Mouse (Mus musculus) limb, embryonic 12.5 days (tissue): ENCODE measurements around the gene Kazn. TPM values are rescaled to one million over a fixed set of nuclear protein-coding genes. Genes with fewer than 3 reads are reported as not detected.
A peak's percentile ranks its signal among the peaks of the same experiment; 100 is the strongest.

Experiments used
- ATAC-seq: fragments of 200-750 bp; cut with Nextera tagmentation; 2 replicates; pipeline ENCODE4 v1.8.0; 2017; ENCODE audit warnings: low read depth, moderate TSS enrichment; ENCODE audit not compliant: insufficient number of reproducible peaks, insufficient read depth, low FRiP score, low TSS enrichment
- H3K27ac ChIP-seq: fragments of 300-500 bp; sonication (generic); 2 replicates; pipeline ENCODE4 v1.5.1; 2016; ENCODE audit warnings: mild to moderate bottlenecking, moderate library complexity
- H3K27me3 ChIP-seq: fragments of 300-500 bp; sonication (generic); 2 replicates; pipeline ENCODE4 v1.6.1; 2016; ENCODE audit warnings: mild to moderate bottlenecking, moderate library complexity
- H3K36me3 ChIP-seq: fragments of 300-500 bp; sonication (generic); 2 replicates; pipeline ENCODE4 v1.6.1; 2016; ENCODE audit warnings: mild to moderate bottlenecking, moderate library complexity
- H3K4me1 ChIP-seq: fragments of 300-500 bp; sonication (generic); replicated peaks from 2 replicates; pipeline ENCODE4 v1.6.1; 2016
- H3K4me2 ChIP-seq: fragments of 300-500 bp; sonication (generic); 2 replicates; pipeline ENCODE4 v1.6.1; 2016; ENCODE audit warnings: mild to moderate bottlenecking, moderate library complexity
- H3K4me3 ChIP-seq: fragments of 300-500 bp; sonication (generic); replicated peaks from 2 replicates; pipeline ENCODE4 v1.5.1; 2016; ENCODE audit warnings: mild to moderate bottlenecking
- H3K9ac ChIP-seq: fragments of 300-500 bp; sonication (generic); replicated peaks from 2 replicates; pipeline ENCODE4 v1.6.1; 2016; ENCODE audit warnings: mild to moderate bottlenecking, moderate library complexity
- H3K9me3 ChIP-seq: fragments of 300-500 bp; sonication (generic); 2 replicates; pipeline ENCODE4 v1.6.1; 2016; ENCODE audit warnings: mild to moderate bottlenecking, moderate library complexity
- WGBS: fragments of 180-500 bp; shearing (Covaris S2); methylation state at CpG from one replicate; pipeline ENCODE4 v1.1.7; 2016; 5-methylcytosine and 5-hydroxymethylcytosine counted together
- polyA plus RNA-seq: library from polyadenylated mRNA; unstranded; fragments of >200 nt; fragmentation: Nextera tagmentation; extraction: Ambion mirVana; gene quantifications from 2 replicates; pipeline ENCODE4 v1.2.1, GENCODE M21; 2016

Kazn gene
- polyA plus RNA-seq, 1 experiment from 2014 or later, result 13.7 TPM

GRCm38 (mm10) chr4:142264335-142264734 is 25.1 kb upstream of the Kazn start:
- peaks cover 8% of the 10 kb centered on the region; the same call in 1 of the 2 replicates for H3K9me3 ChIP-seq
- peaks cover 7% of the 10 kb centered on the region; the same call in 1 of the 2 replicates for H3K4me1 ChIP-seq
- no peak overlapping the region for H3K4me3 ChIP-seq
- no peak overlapping the region for H3K9ac ChIP-seq
- H3K27me3 ChIP-seq, result no peaks in the 10 kb centered on the region
- WGBS, result 63% methylated on average over 7 of the region's 7 CpGs
- no peaks in the 10 kb centered on the region for H3K36me3 ChIP-seq
- 0 out of 2 replicates have a peak, but pooled peaks have one; percentile 20 for ATAC-seq
- H3K4me2 ChIP-seq, result no peak overlapping the region
- no peak overlapping the region for H3K27ac ChIP-seq

- Histone ChIP-seq H3K36me3 (no peaks in the 10 kb centered on the region), H3K4me2 (no peak overlapping the region), H3K4me1 (peaks cover 7% of the 10 kb centered on the region; the same call in 1 of the 2 replicates), H3K27me3 (no peaks in the 10 kb centered on the region), H3K9ac (no peak overlapping the region), H3K27ac (no peak overlapping the region), H3K4me3 (no peak overlapping the region), H3K9me3 (no peaks in the 10 kb centered on the region)
- no peak for ATAC-seq
- WGBS, result 76% methylated on average over 4 of the region's 4 CpGs
Measured at GRCm38 (mm10) chr4:142261725-142262124, 22.5 kb upstream of the Kazn start.

GRCm38 (mm10) chr4:142258730-142259129 is 19.5 kb upstream of the Kazn start:
- ATAC-seq, result no peak
- Histone ChIP-seq H3K4me1 (peaks cover 2% of the 10 kb centered on the region; the same call in 1 of the 2 replicates), H3K36me3 (no peaks in the 10 kb centered on the region), H3K27ac (no peak overlapping the region), H3K9ac (no peak overlapping the region), H3K4me3 (no peak overlapping the region), H3K27me3 (no peaks in the 10 kb centered on the region), H3K9me3 (peaks cover 3% of the 10 kb centered on the region; the same call in 1 of the 2 replicates), H3K4me2 (no peak overlapping the region)
- whole genome bisulfite sequencing, result 91% methylated on average over 10 of the region's 10 CpGs

DNA sequence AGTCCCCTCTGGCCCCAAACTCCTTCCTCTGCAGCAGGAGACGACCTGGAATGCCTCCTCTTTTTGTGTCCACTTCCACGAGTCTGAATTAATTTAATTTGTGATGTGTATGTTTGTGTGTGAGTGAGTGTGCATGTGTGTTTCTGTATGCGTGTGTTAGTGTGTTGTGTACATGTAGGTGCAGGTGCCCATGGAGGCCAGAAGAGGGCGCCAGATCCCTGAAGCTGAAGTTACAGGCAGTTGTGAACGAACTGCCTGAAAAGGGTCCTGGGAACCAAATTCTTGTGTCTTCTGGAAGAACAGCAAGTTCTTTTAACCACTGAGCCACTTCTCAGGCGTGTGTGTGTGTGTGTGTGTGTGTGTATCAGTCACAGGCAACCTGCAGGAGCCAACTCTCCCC is 14.9 kb upstream of the Kazn start:
- H3K9ac ChIP-seq, result no peak overlapping the region
- WGBS, result 72% methylated on average over 6 of the region's 6 CpGs
- no peak overlapping the region for H3K4me2 ChIP-seq
- peaks cover 20% of the 10 kb centered on the region for H3K4me1 ChIP-seq
- no peaks in the 10 kb centered on the region for H3K27me3 ChIP-seq
- ATAC-seq, result no peak
- H3K36me3 ChIP-seq, result no peaks in the 10 kb centered on the region
- H3K27ac ChIP-seq, result no peak overlapping the region
- peaks cover 3% of the 10 kb centered on the region; the same call in 1 of the 2 replicates for H3K9me3 ChIP-seq
- H3K4me3 ChIP-seq, result no peak overlapping the region

DNA sequence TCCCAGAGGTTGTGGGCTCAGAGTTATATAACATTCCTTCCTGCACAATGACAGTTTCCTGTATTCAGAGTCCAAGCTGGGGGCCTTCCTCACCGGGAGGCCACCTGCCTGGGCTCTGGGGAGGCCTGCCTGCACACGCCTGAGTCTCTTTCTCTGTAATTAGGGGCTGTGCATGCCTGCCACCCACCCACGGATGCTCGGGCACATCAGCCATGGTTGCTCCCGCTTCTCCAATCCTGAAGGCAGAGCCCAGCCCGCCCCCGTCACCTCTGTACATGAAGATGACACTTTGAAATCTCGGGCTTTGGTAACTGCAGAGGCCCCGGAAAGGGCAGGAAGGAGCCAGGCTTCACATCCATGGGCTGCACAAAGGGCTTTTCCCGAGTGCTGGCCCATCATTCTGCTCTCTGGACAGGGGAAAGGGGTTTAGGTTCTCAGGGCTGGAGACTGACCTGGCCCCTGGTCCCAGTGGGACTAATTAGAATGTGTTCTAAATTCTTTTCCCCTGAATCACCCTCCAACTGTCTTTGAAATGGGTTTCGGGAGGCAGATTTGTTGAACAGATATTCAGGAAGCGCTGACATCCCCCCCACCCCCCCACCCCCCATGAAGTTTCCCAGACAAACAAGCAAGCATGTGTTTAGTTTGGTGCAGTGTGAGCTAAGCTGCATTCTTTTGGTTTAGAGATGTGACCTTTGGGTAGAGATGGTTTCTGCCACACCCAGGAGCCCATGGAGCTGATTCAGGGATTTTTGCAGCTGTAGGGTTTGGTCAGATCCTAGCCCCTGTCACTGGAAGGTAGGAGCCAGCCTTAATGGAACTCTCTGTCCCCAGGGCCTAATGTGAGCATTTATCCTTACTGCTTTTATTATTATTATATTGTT is 12.5 kb upstream of the Kazn start:
- Histone ChIP-seq H3K4me2 (no peak overlapping the region), H3K36me3 (no peaks in the 10 kb centered on the region), H3K9ac (peak overlapping the region; percentile 31; the same call in 1 of the 2 replicates), H3K27me3 (no peaks in the 10 kb centered on the region), H3K4me1 (peaks cover 21% of the 10 kb centered on the region), H3K9me3 (peaks cover 3% of the 10 kb centered on the region; the same call in 1 of the 2 replicates), H3K27ac (peak overlapping the region; percentile 37; the same call in 1 of the 2 replicates), H3K4me3 (no peak overlapping the region)
- ATAC-seq, result no peak
- 35% methylated on average over 12 of the region's 12 CpGs for WGBS

- Histone ChIP-seq H3K36me3 (no peaks in the 10 kb centered on the region), H3K9me3 (peaks cover 3% of the 10 kb centered on the region; the same call in 1 of the 2 replicates), H3K27ac (no peak overlapping the region), H3K9ac (no peak overlapping the region), H3K4me2 (no peak overlapping the region), H3K27me3 (no peaks in the 10 kb centered on the region), H3K4me3 (no peak overlapping the region), H3K4me1 (peaks cover 29% of the 10 kb centered on the region)
- no peak for ATAC-seq
- 91% methylated on average over 8 of the region's 8 CpGs for WGBS
Measured at GRCm38 (mm10) chr4:142250054-142250453, 10.9 kb upstream of the Kazn start.

GRCm38 (mm10) chr4:142249401-142249800 is 10.2 kb upstream of the Kazn start:
- Histone ChIP-seq H3K27me3 (no peaks in the 10 kb centered on the region), H3K9ac (no peak overlapping the region), H3K36me3 (no peaks in the 10 kb centered on the region), H3K4me2 (no peak overlapping the region), H3K4me1 (peaks cover 29% of the 10 kb centered on the region), H3K4me3 (no peak overlapping the region), H3K9me3 (peaks cover 3% of the 10 kb centered on the region; the same call in 1 of the 2 replicates), H3K27ac (no peak overlapping the region)
- WGBS, result 21% methylated on average over 9 of the region's 9 CpGs
- no peak for ATAC-seq

- Histone ChIP-seq H3K4me2 (no peak overlapping the region), H3K27ac (no peak overlapping the region), H3K4me1 (peaks cover 29% of the 10 kb centered on the region), H3K36me3 (no peaks in the 10 kb centered on the region), H3K4me3 (no peak overlapping the region), H3K9ac (no peak overlapping the region), H3K27me3 (no peaks in the 10 kb centered on the region), H3K9me3 (no peaks in the 10 kb centered on the region)
- 12% methylated on average over 5 of the region's 5 CpGs for WGBS
- ATAC-seq, result no peak
Measured at GRCm38 (mm10) chr4:142248426-142248825, 9.2 kb upstream of the Kazn start.

- Histone ChIP-seq H3K4me1 (peaks cover 25% of the 10 kb centered on the region), H3K27ac (no peak overlapping the region), H3K4me2 (no peak overlapping the region), H3K9me3 (no peaks in the 10 kb centered on the region), H3K9ac (no peak overlapping the region), H3K36me3 (no peaks in the 10 kb centered on the region), H3K27me3 (no peaks in the 10 kb centered on the region), H3K4me3 (no peak overlapping the region)
- 34% methylated on average over 5 of the region's 5 CpGs for WGBS
- ATAC-seq, result no peak
Measured at GRCm38 (mm10) chr4:142246698-142247097, 7.5 kb upstream of the Kazn start.

- Histone ChIP-seq H3K9me3 (no peaks in the 10 kb centered on the region), H3K36me3 (no peaks in the 10 kb centered on the region), H3K4me3 (no peak overlapping the region), H3K27ac (no peak overlapping the region), H3K27me3 (no peaks in the 10 kb centered on the region), H3K4me2 (no peak overlapping the region), H3K9ac (no peak overlapping the region), H3K4me1 (peaks cover 32% of the 10 kb centered on the region)
- WGBS, result 87% methylated on average over 5 of the region's 5 CpGs
- no peak for ATAC-seq
Measured at GRCm38 (mm10) chr4:142244641-142245040, 5.4 kb upstream of the Kazn start.

DNA sequence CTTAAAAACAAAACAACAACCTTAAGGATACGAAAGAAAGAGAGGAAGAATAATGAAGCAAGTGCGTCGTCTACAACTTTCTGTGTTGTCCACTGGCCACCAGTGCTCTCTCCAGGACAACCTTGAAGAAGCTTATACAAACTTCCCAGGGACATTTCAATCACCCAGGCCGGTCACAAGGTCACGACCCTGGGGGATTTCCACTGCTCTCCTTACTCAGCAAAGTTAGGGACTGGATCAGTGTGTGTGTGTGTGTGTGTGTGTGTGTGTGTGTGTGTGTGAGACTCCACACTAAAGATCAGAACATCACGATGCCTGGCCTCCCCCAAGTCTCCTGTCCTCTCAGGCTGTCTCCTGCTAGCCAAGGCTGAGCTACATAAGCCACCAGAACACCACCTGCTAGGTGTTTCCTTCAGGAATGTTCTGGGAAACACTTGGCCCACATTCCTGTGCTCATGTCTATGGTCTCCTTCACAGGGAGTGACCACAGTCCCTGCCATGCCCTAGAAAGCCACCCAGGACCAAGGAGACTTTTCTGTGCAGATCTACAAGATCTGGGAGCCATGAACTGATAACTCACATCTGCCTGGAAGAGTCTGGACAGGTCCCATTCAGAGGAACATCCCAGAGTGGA is 3.7 kb upstream of the Kazn start:
- no peak overlapping the region for H3K27ac ChIP-seq
- no peak overlapping the region for H3K4me2 ChIP-seq
- no peaks in the 10 kb centered on the region for H3K9me3 ChIP-seq
- no peak overlapping the region for H3K4me3 ChIP-seq
- H3K36me3 ChIP-seq, result no peaks in the 10 kb centered on the region
- 92% methylated on average over 5 of the region's 6 CpGs for WGBS
- H3K9ac ChIP-seq, result no peak overlapping the region
- ATAC-seq, result no peak
- peaks cover 43% of the 10 kb centered on the region for H3K4me1 ChIP-seq
- 0 out of 2 replicates have a peak, but pooled peaks cover 4% of the 10 kb centered on the region for H3K27me3 ChIP-seq
